Mouse (Mus musculus): ENCODE results near the gene Col25a1. TPM values are rescaled to one million over a fixed set of nuclear protein-coding genes. Genes with fewer than 3 reads are reported as not detected.
A peak's percentile ranks its signal among the peaks of the same experiment; 100 is the strongest.

Col25a1 gene
- polyA plus RNA-seq, 2 experiments = 14.2 to 15.3 TPM

DNA sequence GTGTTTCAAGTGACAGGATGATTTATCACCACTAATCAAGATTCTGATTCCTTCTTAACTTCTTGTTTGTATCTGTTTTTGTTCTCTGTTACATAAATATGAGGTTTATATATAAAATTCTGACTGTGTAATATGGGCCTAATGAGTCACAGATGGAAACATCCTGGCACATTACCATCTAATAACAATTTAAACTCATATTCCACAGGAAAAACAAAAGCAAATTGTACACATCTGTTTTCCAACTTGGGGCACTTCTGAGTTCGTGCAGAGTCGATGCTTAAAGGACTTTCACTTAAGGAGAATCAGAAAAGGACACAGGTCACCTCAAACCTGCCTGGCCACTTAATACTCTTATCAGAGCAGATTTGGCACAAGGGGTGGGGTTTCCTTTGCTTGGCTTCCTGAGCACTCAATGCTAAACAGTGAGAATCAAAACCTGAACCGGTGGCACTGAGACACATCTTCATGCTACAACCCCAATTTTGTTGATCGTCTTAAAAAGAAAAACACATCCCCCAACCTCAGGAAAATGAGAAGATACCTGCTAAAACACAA, 342.0 kb downstream of the Col25a1 start:
- no peak overlapping the region for H3K27ac ChIP-seq (replicated peaks; ENCODE audit: low read depth, low read length)
- no peak overlapping the region for H3K4me3 ChIP-seq (replicated peaks; ENCODE audit: low read length)
- H3K27me3 ChIP-seq (ENCODE audit: control insufficient read depth, insufficient read depth, low read length) = no peaks in the 10 kb centered on the region
- WGBS = 34% methylated on average over 4 of the region's 4 CpGs
- H3K36me3 ChIP-seq (ENCODE audit: control insufficient read depth, insufficient read depth, low read length) = no peaks in the 10 kb centered on the region
- H3K9ac ChIP-seq (ENCODE audit: low read depth, low read length, severe bottlenecking) = no peak overlapping the region
- no peak for TF ChIP-seq POLR2A (IDR thresholded peaks at IDR 0.05; ENCODE audit: borderline replicate concordance, extremely low read depth, insufficient read depth, insufficient read length)
- no peak for ATAC-seq (ENCODE audit: low FRiP score, low read depth)
- peak; percentile 37 for DNase-seq (ENCODE audit: low spot score)
- no peak overlapping the region for H3K4me2 ChIP-seq (replicated peaks; ENCODE audit: low read depth, low read length, severe bottlenecking)
- H3K4me1 ChIP-seq (ENCODE audit: control insufficient read depth, insufficient read depth, low read length) = peaks cover 5% of the 10 kb centered on the region
- no peaks in the 10 kb centered on the region for H3K9me3 ChIP-seq (ENCODE audit: control insufficient read depth, low read length)

DNA sequence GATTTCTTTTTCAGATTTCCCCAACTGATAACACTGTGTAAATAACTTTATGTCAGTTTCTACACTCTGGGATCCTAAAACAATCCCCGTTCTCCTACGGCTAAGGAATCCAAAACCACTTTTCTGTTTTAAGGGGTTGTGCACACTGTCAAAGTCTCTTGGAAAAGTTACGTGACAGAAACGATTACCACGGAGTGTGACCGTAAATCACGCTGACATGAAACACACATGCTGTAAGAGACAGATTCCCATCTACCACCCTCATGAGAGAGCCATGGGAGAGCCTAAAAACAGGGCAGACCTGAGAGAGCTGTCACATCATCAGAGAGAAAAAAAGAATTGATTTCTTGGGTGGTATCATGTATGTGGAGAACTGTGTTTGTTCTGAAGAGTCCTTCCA, 342.7 kb downstream of the Col25a1 start:
- WGBS = 27% methylated on average over 7 of the region's 7 CpGs
- no peak overlapping the region for H3K9ac ChIP-seq (ENCODE audit: low read depth, low read length, severe bottlenecking)
- ATAC-seq (ENCODE audit: low FRiP score, low read depth) = no peak
- no peak overlapping the region for H3K4me2 ChIP-seq (replicated peaks; ENCODE audit: low read depth, low read length, severe bottlenecking)
- H3K27ac ChIP-seq (replicated peaks; ENCODE audit: low read depth, low read length) = no peak overlapping the region
- no peak for DNase-seq (ENCODE audit: low spot score)
- H3K4me1 ChIP-seq (ENCODE audit: control insufficient read depth, insufficient read depth, low read length) = peaks cover 5% of the 10 kb centered on the region
- H3K4me3 ChIP-seq (replicated peaks; ENCODE audit: low read length) = no peak overlapping the region
- H3K9me3 ChIP-seq (ENCODE audit: control insufficient read depth, low read length) = no peaks in the 10 kb centered on the region
- H3K27me3 ChIP-seq (ENCODE audit: control insufficient read depth, insufficient read depth, low read length) = no peaks in the 10 kb centered on the region
- TF ChIP-seq POLR2A (IDR thresholded peaks at IDR 0.05; ENCODE audit: borderline replicate concordance, extremely low read depth, insufficient read depth, insufficient read length) = no peak
- no peaks in the 10 kb centered on the region for H3K36me3 ChIP-seq (ENCODE audit: control insufficient read depth, insufficient read depth, low read length)

DNA sequence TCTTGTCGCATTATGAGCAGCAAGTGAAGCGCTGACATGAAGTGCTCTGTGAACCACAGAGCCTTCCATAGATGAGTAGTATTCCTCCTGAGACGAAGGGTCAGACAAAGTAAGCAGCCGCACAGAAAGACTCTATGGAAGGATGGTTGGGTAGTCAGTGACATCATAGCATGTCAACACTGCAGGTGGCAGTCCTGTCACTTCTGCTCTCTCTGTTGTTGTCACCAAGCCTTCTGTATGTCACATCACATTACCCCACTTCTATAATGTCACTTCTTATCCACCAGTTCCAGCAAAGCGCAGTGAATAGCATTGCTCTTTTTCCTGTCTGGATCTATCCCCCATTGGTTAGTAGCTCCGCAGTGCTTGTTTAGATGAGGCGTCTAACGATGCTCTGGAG, 351.2 kb downstream of the Col25a1 start:
- WGBS = 93% methylated on average over 8 of the region's 8 CpGs
- Histone ChIP-seq H3K9ac (ENCODE audit: low read depth, low read length, severe bottlenecking) (no peak overlapping the region), H3K27ac (replicated peaks; ENCODE audit: low read depth, low read length) (no peak overlapping the region), H3K4me3 (replicated peaks; ENCODE audit: low read length) (no peak overlapping the region), H3K9me3 (ENCODE audit: control insufficient read depth, low read length) (no peaks in the 10 kb centered on the region), H3K36me3 (ENCODE audit: control insufficient read depth, insufficient read depth, low read length) (no peaks in the 10 kb centered on the region), H3K4me1 (ENCODE audit: control insufficient read depth, insufficient read depth, low read length) (no peaks in the 10 kb centered on the region), H3K27me3 (ENCODE audit: control insufficient read depth, insufficient read depth, low read length) (no peaks in the 10 kb centered on the region), H3K4me2 (replicated peaks; ENCODE audit: low read depth, low read length, severe bottlenecking) (no peak overlapping the region)
- no peak for TF ChIP-seq POLR2A (IDR thresholded peaks at IDR 0.05; ENCODE audit: borderline replicate concordance, extremely low read depth, insufficient read depth, insufficient read length)
- no peak for DNase-seq (ENCODE audit: low spot score)
- no peak for ATAC-seq (ENCODE audit: low FRiP score, low read depth)

DNA sequence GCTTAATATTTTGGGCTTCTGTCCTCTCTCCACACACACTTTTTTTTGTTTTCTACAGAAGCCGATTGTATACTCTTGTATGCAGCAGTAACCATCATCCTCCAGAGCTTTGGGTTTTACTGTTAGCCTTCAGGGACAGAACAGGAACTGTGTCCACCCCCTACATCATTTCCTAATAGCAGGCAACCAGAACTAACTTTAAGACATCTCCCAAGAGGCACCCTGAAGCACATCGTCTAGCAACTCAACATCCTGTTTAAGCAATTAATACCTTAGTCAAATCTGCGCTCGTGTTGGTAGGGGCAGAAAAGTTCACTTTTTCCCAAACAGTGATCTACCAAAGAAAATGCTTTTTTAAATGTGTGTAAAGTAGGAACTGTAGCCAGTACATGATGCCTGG, 357.5 kb downstream of the Col25a1 start:
- ATAC-seq (ENCODE audit: low FRiP score, low read depth) (no peak), DNase-seq (ENCODE audit: low spot score) (no peak)
- Histone ChIP-seq H3K27ac (replicated peaks; ENCODE audit: low read depth, low read length) (no peak overlapping the region; the same call in 1 of the 2 replicates), H3K4me3 (replicated peaks; ENCODE audit: low read length) (no peak overlapping the region), H3K9ac (ENCODE audit: low read depth, low read length, severe bottlenecking) (no peak overlapping the region), H3K9me3 (ENCODE audit: control insufficient read depth, low read length) (no peaks in the 10 kb centered on the region), H3K27me3 (ENCODE audit: control insufficient read depth, insufficient read depth, low read length) (no peaks in the 10 kb centered on the region), H3K4me2 (replicated peaks; ENCODE audit: low read depth, low read length, severe bottlenecking) (no peak overlapping the region), H3K4me1 (ENCODE audit: control insufficient read depth, insufficient read depth, low read length) (peaks cover 8% of the 10 kb centered on the region; the same call in 1 of the 2 replicates), H3K36me3 (ENCODE audit: control insufficient read depth, insufficient read depth, low read length) (no peaks in the 10 kb centered on the region)
- 55% methylated on average over 4 of the region's 4 CpGs for WGBS
- no peak for TF ChIP-seq POLR2A (IDR thresholded peaks at IDR 0.05; ENCODE audit: borderline replicate concordance, extremely low read depth, insufficient read depth, insufficient read length)

DNA sequence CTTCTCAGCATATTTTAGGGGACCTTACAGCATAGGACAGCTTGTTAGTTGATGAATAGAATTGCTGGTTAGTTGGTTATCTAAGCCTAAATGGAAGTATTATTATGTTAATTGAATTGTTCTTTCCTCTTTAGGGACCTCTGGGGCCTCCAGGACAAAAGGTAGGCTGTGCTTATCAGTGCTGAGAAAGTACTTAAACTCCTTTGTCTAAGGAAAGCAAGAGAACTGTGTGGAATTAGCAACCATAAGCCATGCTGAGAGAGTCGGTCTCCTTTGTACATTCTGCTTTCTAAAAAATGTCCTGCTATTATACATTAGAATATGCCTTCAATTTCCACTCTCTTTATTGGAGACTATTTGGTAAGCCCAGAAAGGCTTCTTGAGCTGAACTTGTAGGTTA, 362.9 kb downstream of the Col25a1 start:
- ATAC-seq (ENCODE audit: low FRiP score, low read depth) = no peak
- H3K27ac ChIP-seq (replicated peaks; ENCODE audit: low read depth, low read length) = no peak overlapping the region
- H3K4me1 ChIP-seq (ENCODE audit: control insufficient read depth, insufficient read depth, low read length) = peaks cover 8% of the 10 kb centered on the region; the same call in 1 of the 2 replicates
- no peak overlapping the region for H3K9ac ChIP-seq (ENCODE audit: low read depth, low read length, severe bottlenecking)
- H3K4me2 ChIP-seq (replicated peaks; ENCODE audit: low read depth, low read length, severe bottlenecking) = no peak overlapping the region
- H3K27me3 ChIP-seq (ENCODE audit: control insufficient read depth, insufficient read depth, low read length) = no peaks in the 10 kb centered on the region
- no peaks in the 10 kb centered on the region for H3K9me3 ChIP-seq (ENCODE audit: control insufficient read depth, low read length)
- 76% methylated on average over 1 of the region's 1 CpGs for WGBS
- TF ChIP-seq POLR2A (IDR thresholded peaks at IDR 0.05; ENCODE audit: borderline replicate concordance, extremely low read depth, insufficient read depth, insufficient read length) = no peak
- H3K4me3 ChIP-seq (replicated peaks; ENCODE audit: low read length) = no peak overlapping the region
- no peaks in the 10 kb centered on the region for H3K36me3 ChIP-seq (ENCODE audit: control insufficient read depth, insufficient read depth, low read length)
- DNase-seq (ENCODE audit: low spot score) = no peak
